19 mouse cellular contexts compared by ENCODE assay signal in the genomic region with DNA sequence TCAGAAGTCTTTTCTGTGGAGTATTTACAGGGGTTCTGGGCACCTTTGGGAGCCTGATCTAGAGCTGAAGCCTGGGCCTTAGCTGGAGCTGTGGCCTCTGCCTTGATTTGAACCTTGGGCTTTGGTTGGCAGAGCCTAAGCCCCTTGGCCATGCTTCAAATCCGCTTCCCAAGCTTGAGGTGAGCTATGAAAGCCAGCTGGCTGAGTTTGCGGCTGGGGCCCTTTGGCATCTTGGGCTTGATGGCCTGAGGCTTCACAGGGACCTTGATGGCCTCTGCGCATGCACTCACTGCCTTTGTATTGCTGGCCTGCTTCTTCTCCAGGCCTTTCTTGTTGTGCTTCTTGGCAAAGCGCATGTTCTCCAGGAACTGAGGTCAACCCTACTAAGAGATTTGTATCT.
DNase-seq lines count a peak whose midpoint lies in the region; TF ChIP-seq lines count a peak whose summit lies in the region.
"Had no signal": no experiment of that assay in that cellular context is flagged by ENCODE, and none has a peak within 500 bp of the region (broad histone marks: within the 10 kb centered on the region; RNA-seq: fewer than 3 reads in every experiment).

No protein-coding gene starts in this region.

- no peaks in the 10 kb centered on the region for H3K27me3 ChIP-seq in kidney, adult 2 months (replicated peaks; ENCODE audit: control insufficient read depth, insufficient read depth, low read length)
- no peaks in the 10 kb centered on the region for H3K27me3 ChIP-seq in limb, embryonic 10.5 days (ENCODE audit: low read depth, poor library complexity, severe bottlenecking)
- H3K27me3 ChIP-seq: CH12.LX; forebrain, embryonic 13.5 days; heart, embryonic 15.5 days; hindbrain, embryonic 13.5 days had no signal

- peak; percentile 64 for DNase-seq in adrenal gland, postnatal 10 days
- no peak for DNase-seq in adrenal gland, adult 18-20 months (ENCODE audit: low spot score in 2 of 2)
- DNase-seq in kidney, adult 2 months: peak; percentile 19
- no peak for DNase-seq in kidney, postnatal 36 days
- peak; percentile 10 for DNase-seq in ovary, postnatal 36 days (ENCODE audit: low spot score)
- DNase-seq in ovary, adult 18-20 months (ENCODE audit: low spot score): no peak
- peak; percentile 47 for DNase-seq in fat pad, adult 2 months (ENCODE audit: extremely low read depth, low read depth, low spot score)
- no peak for DNase-seq in limb, embryonic 10.5 days (ENCODE audit: low spot score)
- DNase-seq: cerebellum, adult 2 months; cerebellum, postnatal 36 days; forebrain, postnatal 0 days; gastrocnemius, postnatal 14 days; kidney, adult 11 months had no signal

- no peaks in the 10 kb centered on the region for H3K9me3 ChIP-seq in limb, embryonic 10.5 days (replicated peaks)
- H3K9me3 ChIP-seq: forebrain, embryonic 13.5 days; heart, embryonic 15.5 days; hindbrain, embryonic 13.5 days had no signal

- no peak for TF ChIP-seq CTCF in kidney, adult 2 months (conservative IDR thresholded peaks at IDR 0.05; ENCODE audit: insufficient read depth, insufficient read length, low read depth, low read length)

- TF ChIP-seq POLR2A in kidney, adult 2 months (IDR thresholded peaks at IDR 0.05; ENCODE audit: low read depth, low read length): no peak

- no peak overlapping the region for H3K4me3 ChIP-seq in kidney, adult 2 months (ENCODE audit: insufficient read depth, low read depth, low read length)
- no peak overlapping the region for H3K4me3 ChIP-seq in limb, embryonic 10.5 days
- H3K4me3 ChIP-seq: forebrain, embryonic 13.5 days; heart, adult 2 months; heart, embryonic 15.5 days; hindbrain, embryonic 13.5 days had no signal

- no peaks in the 10 kb centered on the region for H3K36me3 ChIP-seq in kidney, adult 2 months (ENCODE audit: control insufficient read depth, insufficient read depth, low read length)
- H3K36me3 ChIP-seq in limb, embryonic 10.5 days: no peaks in the 10 kb centered on the region
- H3K36me3 ChIP-seq: heart, embryonic 15.5 days; hindbrain, embryonic 13.5 days had no signal

- no peak overlapping the region for H3K27ac ChIP-seq in kidney, adult 2 months (ENCODE audit: insufficient read depth, low read depth, low read length)
- H3K27ac ChIP-seq in limb, embryonic 10.5 days: no peak overlapping the region
- H3K27ac ChIP-seq: forebrain, embryonic 13.5 days; heart, adult 2 months; heart, embryonic 15.5 days; hindbrain, embryonic 13.5 days; hindbrain, postnatal 0 days had no signal

- 91% methylated on average over 4 of the region's 4 CpGs for WGBS in kidney, adult 2 months
- 95% methylated on average over 4 of the region's 4 CpGs for WGBS in limb, embryonic 10.5 days

- H3K4me1 ChIP-seq in kidney, adult 2 months (ENCODE audit: control insufficient read depth, insufficient read depth, low read length): no peaks in the 10 kb centered on the region
- H3K4me1 ChIP-seq in limb, embryonic 10.5 days: 0 out of 2 replicates have a peak, but pooled peaks cover 3% of the 10 kb centered on the region
- H3K4me1 ChIP-seq: forebrain, embryonic 13.5 days; heart, embryonic 15.5 days; hindbrain, embryonic 13.5 days had no signal

Comparison
In these comparisons a context has a peak if more than half of its experiments do, and no peak if none do; other contexts are left out.
1. DNase-seq: peak in adrenal gland, postnatal 10 days (single experiment), kidney, adult 2 months (single experiment), ovary, postnatal 36 days (single experiment) and fat pad, adult 2 months (single experiment); none in adrenal gland, adult 18-20 months (0 of 2), kidney, postnatal 36 days (0 of 2), ovary, adult 18-20 months (single experiment) and limb, embryonic 10.5 days (single experiment).